Mouse (Mus musculus) T-helper 1 cell (primary cell): ENCODE data around the gene Tnnc1.

ENCODE experiments used
- in situ Hi-C: fragments of 300-600 bp; cut with MboI, MseI; formaldehyde crosslinking; loops from one replicate; pipeline ENCODE4 v1.15.1; 2025; ENCODE audit warnings: high pct_unique_total_duplicates

The Tnnc1 gene

DNA sequence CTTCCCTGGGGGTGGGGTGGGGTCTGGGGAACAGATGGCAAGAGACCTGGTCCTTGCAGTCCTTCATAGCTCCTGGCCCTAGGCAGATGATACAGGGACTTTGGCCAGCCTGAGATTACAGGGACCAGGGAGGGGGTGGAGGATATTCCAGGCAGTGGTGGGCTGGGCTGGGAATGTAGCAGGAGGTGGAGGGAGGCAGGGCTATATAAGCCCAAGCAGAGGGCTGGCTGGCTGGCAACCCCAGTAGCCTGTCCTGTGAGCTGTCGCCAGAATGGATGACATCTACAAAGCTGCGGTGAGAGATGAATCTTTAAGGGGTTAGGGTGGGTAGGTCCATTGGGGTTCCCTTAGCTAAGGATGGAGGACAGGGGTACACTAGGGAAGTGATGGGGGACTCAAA is at the start of gene Tnnc1:
Tnnc1 (plus strand) TSS at position 229 of the 400 bp plus-strand sequence.
- in situ Hi-C loops, result no loop called here

DNA sequence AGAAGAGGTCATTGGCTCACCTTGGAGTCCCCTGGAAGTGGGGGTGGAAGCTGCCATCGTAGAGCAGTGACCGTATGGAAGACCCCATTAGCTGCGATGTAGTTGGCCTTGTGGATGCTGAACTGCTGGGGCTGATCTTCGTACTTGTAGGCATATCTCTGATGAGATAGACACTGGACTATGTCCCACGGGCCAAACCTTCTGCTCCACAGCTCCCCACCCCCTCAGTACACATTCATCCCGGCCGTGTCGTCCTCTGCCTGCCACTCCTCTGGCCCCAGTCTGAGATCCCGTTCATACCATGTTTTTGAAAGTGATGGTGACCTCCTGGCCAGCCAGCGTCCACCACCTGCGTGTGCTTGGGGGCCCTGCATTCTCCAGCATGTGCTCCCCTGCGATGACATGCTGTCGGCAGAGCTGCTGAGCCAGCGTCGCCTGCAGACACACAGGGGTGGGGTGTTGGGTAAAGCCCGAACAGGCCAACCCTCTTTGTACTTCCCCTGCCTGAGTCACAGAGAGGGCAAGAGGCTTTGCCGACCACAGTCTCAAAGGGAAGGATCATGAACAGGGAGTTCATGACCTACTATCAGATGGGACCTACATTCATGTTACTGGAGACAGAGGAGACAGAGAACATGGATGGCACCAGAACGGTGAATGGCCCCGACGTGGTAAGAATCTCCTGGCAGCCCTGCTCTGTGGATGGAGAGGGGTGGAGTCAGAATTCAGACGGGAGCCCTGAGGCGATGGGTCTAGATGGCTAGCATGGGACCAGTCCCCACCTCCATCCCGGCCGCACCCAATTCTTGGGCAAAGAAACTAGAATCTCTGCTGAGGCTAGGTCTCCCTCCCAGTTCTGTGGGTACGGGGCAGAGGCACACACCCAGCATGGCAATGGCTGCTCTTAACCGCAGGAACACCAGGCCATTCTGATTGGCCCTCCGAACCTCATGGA is 47.6 kb upstream of the Tnnc1 start:
- in situ Hi-C loops, result no loop called here

DNA sequence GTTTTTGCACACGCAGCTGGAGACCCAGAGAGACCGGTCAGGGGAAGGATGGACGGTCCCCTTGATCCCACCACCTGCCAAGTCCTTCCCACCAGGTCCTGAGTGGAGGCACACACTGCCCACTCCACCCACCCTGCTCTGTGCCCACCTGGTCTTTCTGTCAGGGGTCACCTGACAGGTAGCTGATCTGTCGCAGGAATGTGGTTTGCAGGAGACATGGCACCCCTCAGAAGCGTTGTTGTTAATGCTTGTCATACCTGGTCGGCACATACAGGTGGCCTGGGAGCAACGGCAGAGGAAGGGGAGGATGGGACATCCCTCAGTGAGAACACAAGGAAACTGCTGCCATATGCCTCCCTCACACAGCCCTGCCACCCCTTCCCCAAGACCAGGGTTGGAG is 46.9 kb upstream of the Tnnc1 start:
- in situ Hi-C loops, result no loop called here

DNA sequence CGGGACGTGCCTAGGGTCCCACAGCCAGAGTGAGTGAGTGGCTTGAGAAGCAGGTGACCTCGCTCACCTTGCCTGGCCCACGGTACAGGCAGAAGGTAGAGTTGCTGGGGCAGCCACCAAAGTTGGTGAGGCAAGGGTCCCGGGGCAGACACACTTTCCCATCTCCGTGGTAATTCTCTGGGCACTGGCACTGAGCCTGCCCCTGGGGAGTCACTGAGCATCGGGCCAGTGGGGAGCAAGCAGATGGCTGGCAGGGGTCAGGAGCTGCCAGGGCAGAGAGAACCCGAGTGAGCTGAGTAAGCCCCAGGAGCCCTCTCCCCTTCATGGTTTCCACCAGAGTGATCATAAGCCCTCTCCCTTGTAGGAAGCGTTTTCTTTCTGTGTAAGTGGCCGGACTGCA is 46.5 kb upstream of the Tnnc1 start:
- in situ Hi-C loops, result no loop called here

DNA sequence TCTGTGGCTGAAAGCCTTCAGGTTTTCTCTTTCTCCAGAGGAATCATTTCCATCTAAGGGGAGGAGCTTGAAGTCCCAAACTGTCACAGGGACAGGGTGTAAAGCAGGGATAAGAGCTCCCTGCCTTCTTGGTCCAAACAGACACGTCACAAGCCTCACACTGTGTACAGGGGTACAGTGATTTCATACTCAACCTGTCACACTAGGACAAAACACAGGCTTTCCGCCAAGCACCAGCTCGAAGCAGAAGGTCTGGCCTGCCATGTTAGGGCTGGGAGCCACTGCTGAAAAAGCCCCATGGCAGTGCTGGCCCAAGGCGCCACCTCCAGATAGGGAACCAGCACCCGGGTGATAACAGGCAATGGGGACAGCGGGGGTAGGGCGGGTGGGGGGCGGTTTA is 44.0 kb upstream of the Tnnc1 start:
- in situ Hi-C loops, result no loop called here

DNA sequence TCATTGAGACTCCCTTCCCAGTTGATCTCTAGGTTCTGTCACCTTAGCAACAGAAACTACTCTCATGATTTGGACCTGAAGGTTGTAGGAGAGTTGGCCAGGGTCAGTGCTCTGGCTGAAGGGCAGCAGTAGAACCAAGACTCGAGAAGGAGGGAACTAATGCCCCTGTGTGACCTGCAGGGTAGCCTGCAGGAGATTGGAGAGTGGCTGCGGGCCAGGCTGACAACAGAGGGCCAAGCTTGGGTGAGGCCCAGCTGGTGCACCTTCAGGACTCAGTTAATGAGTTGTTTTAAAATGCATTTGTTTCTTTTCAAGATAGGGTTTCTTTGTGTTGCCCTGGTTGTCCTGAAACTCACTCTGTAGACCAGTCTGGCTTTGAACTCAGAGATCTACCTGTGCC is 43.1 kb upstream of the Tnnc1 start:
- in situ Hi-C loops, result no loop called here

DNA sequence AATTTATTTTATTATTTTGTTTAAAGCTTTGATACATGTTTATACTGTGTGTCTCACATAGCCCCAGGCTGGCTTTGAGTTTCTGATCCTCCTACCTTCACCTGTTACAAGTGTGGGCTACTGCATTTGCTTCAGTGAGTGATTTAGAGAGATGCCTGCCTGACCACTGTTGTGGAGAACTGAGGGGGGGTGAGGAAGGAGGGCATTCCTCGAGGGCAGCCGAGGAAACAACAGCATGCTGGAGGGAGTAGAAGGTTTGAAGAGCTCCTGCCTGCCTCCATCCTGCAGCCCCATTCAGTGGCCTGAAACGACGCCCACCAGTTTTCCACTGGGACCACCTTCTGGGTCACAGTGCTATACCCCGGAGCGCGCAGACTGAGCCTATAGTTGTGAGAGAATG is 42.7 kb upstream of the Tnnc1 start:
- in situ Hi-C loops, result no loop called here

DNA sequence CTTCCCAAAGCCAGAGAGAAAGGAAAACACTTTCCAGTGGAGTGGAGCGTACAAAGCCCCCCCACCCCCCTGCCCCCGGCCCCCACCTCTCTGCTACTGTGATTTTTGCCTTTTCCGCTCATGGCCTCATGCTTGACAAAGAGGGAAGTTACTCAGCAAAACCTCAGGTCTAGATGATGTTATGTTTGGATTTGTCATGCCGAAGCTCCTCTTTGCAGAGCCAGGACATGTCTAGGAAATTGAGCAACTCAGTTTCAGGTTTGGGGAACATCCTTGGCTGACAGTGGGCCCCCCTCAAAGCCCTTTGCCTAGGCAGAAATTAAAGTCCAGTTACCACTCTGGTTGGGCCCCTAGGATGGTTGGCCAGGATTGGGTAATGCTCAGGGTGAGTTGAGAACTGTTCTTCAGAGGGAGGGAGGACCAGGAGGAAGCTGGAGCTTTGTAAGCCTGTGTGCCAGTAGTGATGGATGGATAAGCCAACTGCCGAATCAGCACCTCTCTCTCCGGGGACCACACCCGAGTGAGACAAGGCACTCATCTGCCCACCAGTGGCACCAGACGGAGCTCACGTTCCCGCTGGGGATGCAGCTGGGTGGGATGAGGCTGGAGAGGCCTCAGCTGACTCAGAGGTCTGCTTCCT is 42.0 kb upstream of the Tnnc1 start:
- in situ Hi-C loops, result no loop called here

DNA sequence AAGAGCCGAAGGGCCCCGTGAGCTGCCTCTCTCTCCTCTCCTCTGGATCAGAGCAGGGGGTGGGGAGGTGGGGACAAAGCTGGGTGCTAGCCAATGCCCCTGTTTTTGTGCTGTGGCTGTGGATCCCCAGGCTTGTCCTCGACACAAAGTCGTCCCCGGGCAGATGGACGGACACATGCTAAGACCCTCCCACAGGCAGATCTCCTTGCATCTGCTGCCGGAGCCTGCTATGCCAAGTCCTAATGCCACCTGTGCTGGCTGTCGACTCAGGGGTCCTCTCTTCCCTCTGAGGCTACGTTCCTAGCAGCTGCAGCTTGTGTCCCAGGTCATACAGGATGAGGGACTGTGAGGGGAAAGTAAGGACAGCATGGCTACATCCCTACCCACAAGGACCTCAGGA is 41.3 kb upstream of the Tnnc1 start:
- in situ Hi-C loops, result no loop called here

DNA sequence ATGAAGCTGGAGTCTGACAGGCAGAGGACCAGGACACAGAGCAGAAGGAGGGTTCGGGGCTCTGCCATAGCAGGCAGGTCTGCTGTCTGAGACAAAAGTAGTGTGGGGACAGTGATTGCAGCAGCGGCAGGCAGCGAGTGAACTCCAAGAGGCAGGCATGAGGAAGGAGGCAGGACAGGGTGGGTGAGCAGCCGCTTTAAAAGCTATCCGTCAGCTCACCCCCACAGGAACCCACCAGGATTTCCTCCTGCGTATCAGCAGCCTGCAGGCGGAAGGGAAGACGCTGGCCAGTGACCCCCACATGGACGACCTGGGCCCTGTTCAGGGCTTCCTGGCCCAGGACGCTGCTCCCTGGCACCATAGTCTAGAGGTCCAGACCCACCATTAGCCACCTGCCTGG is 39.7 kb upstream of the Tnnc1 start, which contains the start of gene Stab1:
Stab1 (minus strand) TSS at position 217 of the 400 bp plus-strand sequence.
- in situ Hi-C loops, result no loop called here

DNA sequence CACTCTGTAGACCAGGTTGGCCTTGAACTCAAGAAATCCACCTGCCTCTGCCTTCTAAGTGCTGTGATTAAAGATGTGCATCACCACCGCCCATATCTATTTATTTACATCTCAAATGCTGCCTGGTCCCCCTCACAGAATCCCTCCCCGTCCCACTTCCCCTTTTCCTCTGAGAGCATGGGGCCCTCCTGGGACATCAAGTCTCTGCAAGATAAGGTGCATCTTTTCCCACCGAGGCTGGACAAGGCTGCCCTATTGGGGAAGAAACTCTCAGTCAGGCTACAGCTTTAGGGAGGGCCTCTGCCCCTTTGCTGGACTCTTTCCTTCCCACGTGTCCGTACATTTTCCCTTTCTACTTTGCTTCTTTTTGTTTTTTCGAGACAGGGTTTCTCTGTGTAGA is 38.6 kb upstream of the Tnnc1 start:
- in situ Hi-C loops, result no loop called here

DNA sequence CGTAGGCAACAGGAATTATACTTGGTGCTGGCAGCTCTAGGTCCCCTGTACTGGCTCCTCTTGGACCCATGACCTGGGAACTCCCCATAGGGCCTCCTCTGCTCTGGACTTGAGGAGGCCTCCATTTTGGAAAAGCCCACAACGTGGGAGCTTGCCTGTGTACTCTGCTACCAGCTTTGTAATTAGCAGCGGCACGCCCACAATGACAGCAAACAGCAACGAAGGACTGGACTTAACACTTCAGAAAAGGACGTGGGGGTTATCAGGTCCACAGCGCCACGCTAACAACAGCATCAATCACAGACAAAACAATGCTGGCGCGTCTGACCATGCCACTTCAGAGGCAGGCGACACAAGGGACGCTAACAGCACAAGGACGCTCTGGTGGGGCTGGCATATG is 37.1 kb upstream of the Tnnc1 start:
- in situ Hi-C loops, result no loop called here

DNA sequence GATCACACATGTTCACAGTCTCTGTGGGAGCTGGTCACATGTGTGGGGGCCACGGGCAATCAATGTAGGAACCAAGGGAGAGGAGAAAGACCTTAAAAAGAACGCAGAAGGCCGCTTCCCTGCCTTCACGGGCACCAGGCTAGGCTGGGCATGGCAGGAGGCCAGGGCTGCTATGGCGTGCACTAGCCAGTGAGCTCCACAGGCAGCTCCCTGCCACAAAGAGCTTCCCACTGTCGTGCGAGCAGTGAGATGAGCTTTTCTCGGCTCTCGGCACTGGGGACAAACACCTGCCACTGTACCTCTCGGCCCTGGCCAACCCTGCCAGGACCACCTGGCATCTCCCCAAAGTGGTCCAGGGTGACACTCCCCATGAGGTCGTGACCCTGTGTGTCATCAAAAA is 36.7 kb upstream of the Tnnc1 start:
- in situ Hi-C loops, result no loop called here

DNA sequence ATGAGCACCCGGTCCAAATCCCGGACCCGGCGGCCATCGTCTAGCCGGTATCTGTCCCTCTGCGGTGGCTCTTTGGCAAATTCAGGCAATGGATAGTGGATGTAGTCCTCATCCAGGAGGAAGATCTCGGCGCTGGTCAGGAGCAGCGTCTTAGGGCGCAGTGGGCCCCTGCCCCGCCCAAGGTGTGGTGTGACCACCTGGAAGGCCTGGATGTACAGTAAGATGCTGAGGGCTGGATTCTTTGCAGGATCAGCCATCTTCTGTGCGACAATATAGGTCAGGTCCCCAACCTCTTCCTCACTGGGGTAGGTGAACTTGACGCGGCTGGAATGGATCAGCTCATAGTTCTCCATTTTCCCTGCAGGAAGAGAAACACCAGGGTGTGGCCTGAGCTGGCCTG is 36.3 kb upstream of the Tnnc1 start:
- in situ Hi-C loops, result no loop called here

DNA sequence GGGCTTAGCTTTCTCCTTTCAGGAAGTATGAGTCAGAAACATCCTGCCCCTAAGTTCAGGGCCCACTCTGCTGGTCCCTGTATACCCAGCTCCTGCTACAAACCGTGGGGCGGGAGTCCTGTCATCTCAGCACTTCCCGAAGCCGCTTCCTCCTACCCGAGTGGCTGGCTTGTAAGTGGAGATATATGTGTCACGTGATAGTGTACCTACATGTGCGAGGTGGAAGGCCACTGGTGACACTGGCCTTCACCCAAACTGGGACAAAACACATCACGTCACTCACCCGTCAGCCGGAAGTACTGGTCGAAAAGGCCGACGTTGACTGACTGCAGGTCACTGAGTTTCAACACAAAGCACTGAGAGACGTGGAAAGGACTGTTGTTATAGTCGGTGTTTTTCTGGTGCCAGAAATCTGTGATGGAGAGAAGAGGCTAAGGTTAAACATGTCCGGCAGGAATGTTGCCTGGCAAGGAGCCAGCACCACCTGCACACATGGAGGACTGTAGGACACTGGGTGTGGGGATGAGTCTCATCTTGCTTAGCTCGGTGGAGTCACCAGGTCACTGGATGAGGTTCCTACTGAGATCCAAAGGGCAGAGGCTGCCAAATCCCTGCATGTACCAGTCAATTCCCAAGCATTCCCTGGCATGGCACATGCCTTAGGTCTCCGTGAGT is 35.2 kb upstream of the Tnnc1 start:
- in situ Hi-C loops, result no loop called here

DNA sequence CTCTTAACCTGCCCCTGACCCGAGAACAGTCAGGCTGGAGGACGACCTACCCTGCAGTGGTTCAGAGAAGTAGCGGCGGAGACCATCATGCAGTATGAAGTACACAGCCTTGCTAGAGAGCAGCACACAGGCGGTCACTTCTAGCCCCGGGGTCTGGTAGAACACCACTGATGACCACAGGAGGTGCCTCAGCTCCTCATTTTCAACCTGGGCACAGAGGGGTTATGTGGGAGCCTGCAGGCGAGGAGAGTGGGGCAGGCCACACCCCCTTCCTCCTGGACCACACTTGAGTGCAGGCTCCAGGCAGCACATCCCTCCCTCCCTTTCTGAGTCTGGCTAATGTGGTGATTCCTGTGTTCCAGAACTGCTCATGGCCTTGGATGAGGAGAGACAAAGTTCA is 34.6 kb upstream of the Tnnc1 start:
- in situ Hi-C loops, result no loop called here

DNA sequence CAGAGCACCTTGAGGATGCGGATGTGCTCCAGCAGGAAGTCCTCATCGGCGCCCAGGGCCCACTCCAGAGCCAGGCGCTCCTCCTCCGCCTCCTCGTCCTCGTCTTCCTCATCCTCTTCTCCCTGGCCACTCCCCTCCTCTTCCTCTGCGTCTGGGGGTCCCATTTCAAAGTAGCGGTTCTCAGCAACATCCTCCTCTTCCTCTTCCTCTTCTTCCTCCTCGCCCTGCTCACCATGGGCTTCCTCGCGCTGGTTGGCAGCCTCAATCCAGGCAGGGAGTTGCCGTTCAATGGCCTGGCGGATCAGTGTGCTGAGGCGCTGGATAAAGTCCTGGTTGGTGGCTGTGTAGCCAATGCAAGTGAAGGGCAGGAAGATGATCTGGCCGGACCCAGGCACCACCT is 30.8 kb upstream of the Tnnc1 start:
- in situ Hi-C loops, result no loop called here

DNA sequence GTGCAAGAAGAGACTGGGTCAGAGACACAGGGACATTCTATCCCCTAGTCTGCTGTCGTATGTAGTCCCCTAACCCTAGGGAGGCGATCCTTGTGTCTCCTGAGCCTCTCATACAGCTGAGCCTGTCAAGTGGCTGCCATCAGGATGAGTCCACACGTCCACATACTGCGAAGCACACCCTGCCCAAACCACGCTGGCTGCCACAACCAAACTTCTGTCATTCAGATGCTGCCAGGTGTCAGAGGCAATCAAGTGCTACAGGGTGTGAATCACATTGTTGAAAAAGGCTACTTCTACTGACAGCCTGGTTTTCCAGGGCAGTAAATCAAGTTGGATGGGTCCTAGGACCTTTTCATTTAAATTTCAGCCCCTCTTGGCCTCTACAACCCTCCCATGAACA is 30.4 kb upstream of the Tnnc1 start:
- in situ Hi-C loops, result no loop called here

DNA sequence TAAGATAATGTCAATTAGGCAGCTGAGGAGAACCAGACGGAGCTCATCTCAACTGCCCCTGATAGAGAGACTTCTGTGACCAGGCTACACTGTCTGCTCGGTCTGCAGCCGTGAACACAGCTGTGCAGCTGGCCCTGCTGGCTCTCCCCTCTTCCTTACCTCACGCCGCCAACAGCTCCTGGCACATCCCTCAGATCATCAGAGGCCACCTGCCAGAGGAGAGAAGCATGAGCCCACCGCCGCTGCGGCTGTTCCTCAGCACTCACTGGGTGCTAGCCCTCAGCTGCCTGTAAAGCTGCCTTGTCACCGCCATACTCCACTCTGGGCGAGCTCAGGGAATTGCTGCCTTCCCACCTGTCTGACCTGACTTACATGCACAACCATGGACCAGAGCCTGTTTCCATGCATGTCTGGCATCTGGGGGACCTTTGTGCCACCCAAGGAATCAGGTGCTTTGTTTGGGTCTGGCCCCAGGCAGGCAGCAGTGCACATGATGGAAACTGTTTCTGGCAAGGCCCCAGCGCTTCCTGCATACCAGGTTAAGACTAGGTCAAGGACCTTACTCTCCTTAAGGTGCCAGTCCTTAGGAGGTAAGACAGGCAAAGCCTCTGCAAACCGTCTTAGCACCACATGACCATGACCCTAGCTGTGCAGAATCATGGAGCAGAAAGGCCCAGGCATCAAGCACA is 28.3 kb upstream of the Tnnc1 start:
- in situ Hi-C loops, result no loop called here

DNA sequence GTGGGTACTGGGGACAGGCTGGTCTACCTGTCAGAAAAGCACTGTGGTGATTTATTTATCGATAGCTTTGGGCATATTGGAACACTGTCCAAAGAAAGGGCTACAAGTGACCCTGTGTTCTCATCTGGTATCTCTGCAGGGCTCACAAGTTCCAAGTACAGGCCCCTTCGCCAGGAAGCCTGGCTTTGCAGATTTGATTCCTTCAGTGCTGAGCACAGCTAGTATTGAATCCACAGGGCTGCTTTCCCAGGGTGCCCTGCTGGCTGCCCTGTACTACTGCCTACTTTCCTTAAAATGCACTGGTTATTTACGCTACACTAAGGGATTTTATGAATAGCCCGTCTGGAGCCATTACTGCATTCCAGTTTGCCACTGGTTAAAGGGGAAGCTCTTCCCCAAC is 26.6 kb upstream of the Tnnc1 start:
- in situ Hi-C loops, result no loop called here

DNA sequence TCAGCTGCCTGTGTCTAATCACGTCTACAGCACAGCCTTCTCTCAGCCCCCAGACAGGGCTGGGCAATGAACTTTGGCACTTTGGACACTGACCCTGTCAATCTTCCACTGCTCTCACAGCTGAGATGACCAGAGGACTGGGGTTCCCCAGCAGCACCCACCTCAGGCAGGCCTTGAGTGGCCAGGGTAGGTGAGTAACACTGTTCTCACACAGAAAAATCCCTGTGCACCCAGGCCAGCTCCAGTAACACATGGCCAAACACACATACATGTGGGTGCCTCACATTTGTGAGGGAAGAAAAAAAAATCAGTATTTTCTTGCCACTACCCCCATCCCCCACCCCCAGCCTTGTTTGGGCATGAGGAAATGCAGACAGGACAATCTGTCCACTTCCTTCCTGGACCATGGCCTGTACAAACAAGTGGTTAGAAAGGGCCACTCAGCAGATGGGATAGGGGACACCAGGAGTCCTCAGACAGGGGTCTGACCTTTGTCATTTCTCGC is 25.3 kb upstream of the Tnnc1 start:
- in situ Hi-C loops, result no loop called here

DNA sequence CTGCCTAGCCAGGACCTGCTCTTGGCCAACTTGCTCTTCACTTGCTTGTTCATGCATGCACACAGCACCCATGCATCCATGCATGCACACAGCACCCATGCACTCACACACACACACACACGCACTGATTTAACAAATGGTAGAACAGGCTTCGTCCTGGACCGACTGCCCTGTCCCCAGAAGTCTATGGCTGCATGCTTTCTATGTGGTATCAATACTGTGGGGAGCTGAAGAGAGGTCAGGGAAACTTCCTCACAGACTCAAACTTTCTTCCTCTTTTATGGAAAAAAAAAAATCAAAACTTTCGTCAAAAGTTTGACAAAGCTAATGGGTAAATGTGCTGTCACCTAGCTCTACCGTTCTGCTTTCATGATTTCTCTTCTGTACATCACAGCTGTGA is 24.6 kb upstream of the Tnnc1 start:
- in situ Hi-C loops, result no loop called here
